Mouse (Mus musculus): ENCODE data around the gene Dbh.

GRCm38 (mm10) chr2:27161526-27161925 is 3.5 kb upstream of the Dbh start:
- TF ChIP-seq POLR2A (IDR thresholded peaks at IDR 0.05; ENCODE audit: borderline replicate concordance, extremely low read depth, insufficient read depth, insufficient read length, poor library complexity, severe bottlenecking) (no peak), CTCF (IDR thresholded peaks at IDR 0.05; ENCODE audit: borderline replicate concordance, extremely low read depth, insufficient read depth, insufficient read length) (no peak)

Data from brain, embryonic 14.5 days (tissue).